Mouse (Mus musculus): Measurements from ENCODE around the gene Nav3.

DNA sequence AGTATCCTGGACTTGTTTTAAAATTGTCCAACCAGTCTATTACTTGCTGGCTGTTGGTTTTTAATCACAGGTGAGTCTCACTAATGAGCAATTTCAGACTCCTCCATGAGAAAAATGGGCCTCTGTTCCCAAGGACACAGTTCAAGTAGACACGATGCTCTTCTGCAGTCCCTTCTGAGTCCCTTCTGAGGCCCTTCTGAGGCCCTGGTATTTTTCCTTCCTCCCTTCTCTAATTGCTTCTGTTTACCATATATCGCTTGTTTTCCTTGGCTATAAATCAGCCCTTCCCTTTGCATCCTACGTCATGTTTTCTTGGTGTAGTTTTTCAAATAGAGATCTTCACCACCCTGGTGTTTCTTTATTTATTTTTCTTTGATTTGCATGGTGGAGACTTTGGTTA is 433.9 kb downstream of the Nav3 start:
- TF ChIP-seq CTCF (IDR thresholded peaks at IDR 0.05; ENCODE audit: low read depth): no peak
- no peak for TF ChIP-seq EP300 (IDR thresholded peaks at IDR 0.05; ENCODE audit: low read depth)
